Mouse (Mus musculus) liver, embryonic 15.5 days (tissue): ENCODE measurements around the gene Phc3. TPM values are rescaled to one million over a fixed set of nuclear protein-coding genes. Genes with fewer than 3 reads are reported as not detected.

Experiments
- ATAC-seq: fragments of 200-750 bp; cut with Nextera tagmentation; 2 replicates; pipeline ENCODE4 v1.8.0; 2017; ENCODE audit warnings: moderate number of reproducible peaks, mild to moderate bottlenecking, moderate library complexity; ENCODE audit not compliant: insufficient read depth
- H3K27ac ChIP-seq: fragments of 300-500 bp; sonication (generic); replicated peaks from 2 replicates; pipeline ENCODE4 v1.5.1; 2015; ENCODE audit warnings: mild to moderate bottlenecking, inconsistent platforms
- H3K27me3 ChIP-seq: fragments of 300-500 bp; sonication (generic); 2 replicates; pipeline ENCODE4 v1.6.1; 2015; ENCODE audit warnings: mild to moderate bottlenecking, inconsistent platforms
- H3K36me3 ChIP-seq: fragments of 300-500 bp; sonication (generic); replicated peaks from 2 replicates; pipeline ENCODE4 v1.6.1; 2015; ENCODE audit warnings: moderate library complexity, mild to moderate bottlenecking, inconsistent platforms
- H3K4me1 ChIP-seq: fragments of 300-500 bp; sonication (generic); replicated peaks from 2 replicates; pipeline ENCODE4 v1.6.1; 2015; ENCODE audit warnings: inconsistent platforms
- H3K4me2 ChIP-seq: fragments of 300-500 bp; sonication (generic); 2 replicates; pipeline ENCODE4 v1.6.1; 2015; ENCODE audit warnings: moderate library complexity, mild to moderate bottlenecking, inconsistent platforms
- H3K4me3 ChIP-seq: fragments of 300-500 bp; sonication (generic); replicated peaks from 2 replicates; pipeline ENCODE4 v1.5.1; 2015; ENCODE audit warnings: mild to moderate bottlenecking, inconsistent platforms
- H3K9ac ChIP-seq: fragments of 300-500 bp; sonication (generic); 2 replicates; pipeline ENCODE4 v1.6.1; 2015; ENCODE audit warnings: moderate library complexity, mild to moderate bottlenecking, inconsistent platforms
- H3K9me3 ChIP-seq: fragments of 300-500 bp; sonication (generic); replicated peaks from 2 replicates; pipeline ENCODE4 v1.6.1; 2016; ENCODE audit warnings: inconsistent platforms
- WGBS: fragments of 180-500 bp; shearing (Covaris S2); methylation state at CpG from one replicate; pipeline ENCODE4 v1.1.7; 2015; ENCODE audit warnings: mixed read lengths; ENCODE audit not compliant: insufficient replicate concordance; 5-methylcytosine and 5-hydroxymethylcytosine counted together
- polyA plus RNA-seq: library from polyadenylated mRNA; unstranded; fragments of >200 nt; fragmentation: Nextera tagmentation; extraction: Ambion mirVana; gene quantifications from 2 replicates; pipeline ENCODE4 v1.2.1, GENCODE M21; 2015

Phc3 gene
- polyA plus RNA-seq, 1 experiment from 2014 or later = 1.8 TPM

DNA sequence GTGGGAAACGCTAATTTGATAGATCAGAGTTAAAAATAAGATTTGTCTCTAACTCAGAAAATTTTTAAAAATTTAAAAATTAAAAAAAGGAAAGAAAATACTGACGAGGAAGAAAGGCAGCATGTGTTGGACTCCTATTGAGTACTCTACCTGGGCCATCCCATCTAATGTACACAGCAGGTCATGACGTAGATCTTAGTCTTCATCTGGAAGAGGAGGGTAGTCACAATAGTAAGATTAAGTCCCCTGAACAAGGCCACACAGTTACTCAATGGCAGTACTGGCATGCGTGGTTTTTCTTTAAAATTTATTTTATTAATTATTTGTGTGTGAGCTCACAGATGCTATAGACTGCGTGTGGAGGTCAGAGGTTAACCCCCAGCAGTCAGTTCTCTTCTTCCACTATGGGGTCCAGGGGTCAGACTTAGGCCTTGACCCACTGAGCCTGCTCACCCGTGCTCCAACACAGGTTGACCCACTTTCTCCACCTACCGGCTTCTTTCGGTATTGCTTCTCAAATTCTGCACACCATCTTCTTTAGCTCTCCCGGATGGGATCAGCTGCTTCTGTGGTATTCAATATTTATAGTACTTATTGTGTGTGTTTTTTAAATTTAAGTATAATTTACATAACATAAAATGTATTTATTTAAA, 6.0 kb upstream of the Phc3 start:
- Histone ChIP-seq H3K36me3 (no peaks in the 10 kb centered on the region), H3K4me1 (0 out of 2 replicates have a peak, but pooled peaks cover 3% of the 10 kb centered on the region), H3K4me2 (no peak overlapping the region), H3K9me3 (no peaks in the 10 kb centered on the region), H3K4me3 (no peak overlapping the region), H3K9ac (no peak overlapping the region), H3K27me3 (no peaks in the 10 kb centered on the region), H3K27ac (no peak overlapping the region)
- no peak for ATAC-seq
- WGBS = 35% methylated on average over 9 of the region's 9 CpGs

DNA sequence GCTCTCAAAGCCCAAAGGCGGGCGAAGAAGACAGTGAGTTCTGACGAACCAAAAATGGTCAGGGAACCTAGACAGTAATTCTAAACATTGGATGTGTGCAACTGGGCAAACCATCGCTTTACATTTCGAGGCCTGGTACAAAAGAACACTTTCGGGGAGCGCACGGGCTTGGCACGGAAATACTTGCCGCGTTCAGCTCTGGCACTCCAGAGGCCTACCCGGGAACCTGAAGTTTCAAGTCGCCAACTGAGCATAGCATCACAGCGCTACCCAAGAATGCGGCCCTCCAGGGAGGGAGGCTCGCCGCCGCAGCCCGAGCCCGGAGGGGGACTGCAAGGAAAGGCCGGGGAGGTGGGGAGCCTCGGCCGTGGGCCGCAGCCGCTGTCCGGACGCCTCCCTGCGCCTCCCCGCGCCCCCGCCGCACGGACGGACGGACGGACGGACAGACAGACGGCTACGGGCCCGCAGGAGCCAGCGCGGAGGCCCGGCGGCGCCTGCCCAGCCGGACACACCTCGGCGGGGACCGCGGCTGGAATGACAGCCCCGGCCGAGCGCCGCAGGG, 603 bp downstream of the Phc3 start:
- WGBS = 2% methylated on average over 54 of the region's 54 CpGs
- peak; percentile 75 for ATAC-seq
- H3K27me3 ChIP-seq = no peaks in the 10 kb centered on the region
- H3K4me1 ChIP-seq = peaks cover 22% of the 10 kb centered on the region
- peak overlapping the region; percentile 90 for H3K9ac ChIP-seq
- peak overlapping the region; percentile 81 for H3K4me2 ChIP-seq
- H3K9me3 ChIP-seq = no peaks in the 10 kb centered on the region
- peaks cover 24% of the 10 kb centered on the region for H3K36me3 ChIP-seq
- H3K27ac ChIP-seq = peak overlapping the region; percentile 72
- peak overlapping the region; percentile 91 for H3K4me3 ChIP-seq

- peaks cover 46% of the 10 kb centered on the region for H3K36me3 ChIP-seq
- no peaks in the 10 kb centered on the region for H3K9me3 ChIP-seq
- no peak overlapping the region for H3K4me2 ChIP-seq
- 81% methylated on average over 13 of the region's 13 CpGs for WGBS
- no peak overlapping the region for H3K4me3 ChIP-seq
- H3K4me1 ChIP-seq = peaks cover 22% of the 10 kb centered on the region
- no peaks in the 10 kb centered on the region for H3K27me3 ChIP-seq
- no peak for ATAC-seq
- H3K9ac ChIP-seq = no peak overlapping the region
- no peak overlapping the region for H3K27ac ChIP-seq
Measured at GRCm38 (mm10) chr3:30965644-30966043, 3.6 kb downstream of the Phc3 start.

GRCm38 (mm10) chr3:30964216-30964615, 5.0 kb downstream of the Phc3 start:
- WGBS = 78% methylated on average over 3 of the region's 3 CpGs
- no peaks in the 10 kb centered on the region for H3K9me3 ChIP-seq
- no peak overlapping the region for H3K4me2 ChIP-seq
- no peak for ATAC-seq
- H3K27me3 ChIP-seq = no peaks in the 10 kb centered on the region
- peaks cover 16% of the 10 kb centered on the region for H3K4me1 ChIP-seq
- H3K27ac ChIP-seq = no peak overlapping the region
- no peak overlapping the region for H3K4me3 ChIP-seq
- no peak overlapping the region for H3K9ac ChIP-seq
- H3K36me3 ChIP-seq = peaks cover 61% of the 10 kb centered on the region

- 80% methylated on average over 4 of the region's 4 CpGs for WGBS
- H3K4me1 ChIP-seq = peaks cover 8% of the 10 kb centered on the region
- no peak for ATAC-seq
Measured at GRCm38 (mm10) chr3:30963100-30963499, 6.1 kb downstream of the Phc3 start.

GRCm38 (mm10) chr3:30959868-30960831, 9.1 kb downstream of the Phc3 start:
- Histone ChIP-seq H3K9ac (no peak overlapping the region), H3K4me1 (no peaks in the 10 kb centered on the region), H3K36me3 (peaks cover 86% of the 10 kb centered on the region), H3K27ac (no peak overlapping the region), H3K4me2 (no peak overlapping the region), H3K27me3 (no peaks in the 10 kb centered on the region), H3K9me3 (no peaks in the 10 kb centered on the region), H3K4me3 (no peak overlapping the region)
- ATAC-seq = no peak
- WGBS = 78% methylated on average over 7 of the region's 7 CpGs

More at GRCm38 (mm10) chr3:30963100-30963499, 6.1 kb downstream of the Phc3 start:
- Histone ChIP-seq H3K36me3 (peaks cover 71% of the 10 kb centered on the region), H3K9ac (no peak overlapping the region), H3K4me2 (no peak overlapping the region), H3K27ac (no peak overlapping the region), H3K9me3 (no peaks in the 10 kb centered on the region), H3K27me3 (no peaks in the 10 kb centered on the region), H3K4me3 (no peak overlapping the region)

- no peaks in the 10 kb centered on the region for H3K27me3 ChIP-seq
- H3K9ac ChIP-seq = no peak overlapping the region
- WGBS = 72% methylated on average over 2 of the region's 2 CpGs
- no peak overlapping the region for H3K27ac ChIP-seq
- H3K4me1 ChIP-seq = no peaks in the 10 kb centered on the region
- no peak overlapping the region for H3K4me2 ChIP-seq
- peaks cover 83% of the 10 kb centered on the region for H3K36me3 ChIP-seq
- H3K4me3 ChIP-seq = no peak overlapping the region
- no peaks in the 10 kb centered on the region for H3K9me3 ChIP-seq
- ATAC-seq = no peak
Measured at GRCm38 (mm10) chr3:30958709-30959108, 10.5 kb downstream of the Phc3 start.

- no peak for ATAC-seq
- H3K27ac ChIP-seq = no peak overlapping the region
- no peak overlapping the region for H3K4me3 ChIP-seq
- H3K4me2 ChIP-seq = no peak overlapping the region
- peaks cover 81% of the 10 kb centered on the region for H3K36me3 ChIP-seq
- H3K9me3 ChIP-seq = no peaks in the 10 kb centered on the region
- 72% methylated on average over 6 of the region's 6 CpGs for WGBS
- H3K27me3 ChIP-seq = no peaks in the 10 kb centered on the region
- no peaks in the 10 kb centered on the region for H3K4me1 ChIP-seq
- no peak overlapping the region for H3K9ac ChIP-seq
Measured at GRCm38 (mm10) chr3:30956327-30956726, 12.9 kb downstream of the Phc3 start.

- 66% methylated on average over 12 of the region's 12 CpGs for WGBS
- no peaks in the 10 kb centered on the region for H3K4me1 ChIP-seq
- no peak overlapping the region for H3K4me3 ChIP-seq
- H3K4me2 ChIP-seq = no peak overlapping the region
- no peak for ATAC-seq
- H3K27ac ChIP-seq = no peak overlapping the region
- no peak overlapping the region for H3K9ac ChIP-seq
- no peaks in the 10 kb centered on the region for H3K9me3 ChIP-seq
- peaks cover 60% of the 10 kb centered on the region for H3K36me3 ChIP-seq
- H3K27me3 ChIP-seq = no peaks in the 10 kb centered on the region
Measured at GRCm38 (mm10) chr3:30952273-30953070, 16.7 kb downstream of the Phc3 start.

DNA sequence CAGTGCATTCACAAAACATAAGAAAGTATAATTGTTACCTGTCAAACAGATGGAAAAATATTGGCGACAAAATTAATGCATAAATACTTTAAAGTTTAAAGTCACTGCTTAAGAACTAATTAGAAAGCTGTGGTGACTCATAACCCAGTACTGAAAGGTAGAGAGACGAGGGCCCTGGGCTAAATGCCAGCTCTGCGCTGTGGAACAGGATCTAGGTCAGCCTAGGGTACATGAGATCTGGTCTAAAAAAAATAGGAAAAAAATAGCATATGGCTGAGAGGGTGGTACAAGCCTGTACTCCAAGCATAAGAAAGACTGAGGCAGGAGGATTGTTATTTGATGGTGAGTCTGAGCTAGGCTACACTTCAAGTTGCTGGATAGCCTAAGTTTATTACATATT, 17.6 kb downstream of the Phc3 start:
- Histone ChIP-seq H3K36me3 (peaks cover 59% of the 10 kb centered on the region), H3K9me3 (no peaks in the 10 kb centered on the region), H3K27ac (no peak overlapping the region), H3K4me2 (no peak overlapping the region), H3K27me3 (no peaks in the 10 kb centered on the region), H3K4me3 (no peak overlapping the region), H3K9ac (no peak overlapping the region), H3K4me1 (no peaks in the 10 kb centered on the region)
- 84% methylated on average over 3 of the region's 3 CpGs for WGBS
- ATAC-seq = no peak
